Mouse (Mus musculus) liver, adult 2 months (tissue): Measurements from ENCODE around the gene Dnaic1.

Experiments
- CTCF ChIP-seq: fragments of 200-500 bp; IDR thresholded peaks from 2 replicates; pipeline ENCODE4 v1.5.1; 2011; ENCODE audit warnings: low read depth, low read length, control low read depth
- POLR2A ChIP-seq: fragments of 200-500 bp; IDR thresholded peaks from 2 replicates; pipeline ENCODE4 v1.6.1; 2011; ENCODE audit warnings: low read length, control low read depth; ENCODE audit not compliant: insufficient read depth; ENCODE audit errors: extremely low read depth

- TF ChIP-seq CTCF (no peak), POLR2A (no peak)
Measured at GRCm38 (mm10) chr4:41673186-41673585, 103.6 kb downstream of the Dnaic1 start.
